Mouse (Mus musculus): Measurements from ENCODE around the gene St8sia1. TPM values are rescaled to one million over a fixed set of nuclear protein-coding genes. Genes with fewer than 3 reads are reported as not detected.

Gene St8sia1
- polyA plus RNA-seq, 1 experiment: not detected

GRCm38 (mm10) chr6:142932582-142932981 lies 31.7 kb downstream of the St8sia1 start:
- TF ChIP-seq POLR2A (IDR thresholded peaks at IDR 0.05; ENCODE audit: insufficient read depth, low read depth, low read length) (no peak), CTCF (IDR thresholded peaks at IDR 0.05; ENCODE audit: insufficient read depth, low read depth, low read length) (no peak)
- Histone ChIP-seq H3K27ac (ENCODE audit: insufficient read depth, low read depth, low read length) (no peak overlapping the region), H3K4me1 (ENCODE audit: control insufficient read depth, insufficient read depth, low read length) (0 out of 2 replicates have a peak, but pooled peaks cover 2% of the 10 kb centered on the region), H3K4me3 (ENCODE audit: insufficient read depth, low read depth, low read length) (no peak overlapping the region)
- 92% methylated on average over 6 of the region's 6 CpGs for WGBS

- TF ChIP-seq POLR2A (IDR thresholded peaks at IDR 0.05; ENCODE audit: insufficient read depth, low read depth, low read length): no peak
- TF ChIP-seq CTCF (IDR thresholded peaks at IDR 0.05; ENCODE audit: insufficient read depth, low read depth, low read length): no peak
- no peak overlapping the region for H3K4me3 ChIP-seq (ENCODE audit: insufficient read depth, low read depth, low read length)
- H3K4me1 ChIP-seq (ENCODE audit: control insufficient read depth, insufficient read depth, low read length): 0 out of 2 replicates have a peak, but pooled peaks cover 2% of the 10 kb centered on the region
- no peak overlapping the region for H3K27ac ChIP-seq (ENCODE audit: insufficient read depth, low read depth, low read length)
- 79% methylated on average over 9 of the region's 9 CpGs for WGBS
These were observed 32.1 kb downstream of the St8sia1 start for GRCm38 (mm10) chr6:142932144-142932543.

GRCm38 (mm10) chr6:142928551-142929309 lies 35.5 kb downstream of the St8sia1 start:
- Histone ChIP-seq H3K27ac (ENCODE audit: insufficient read depth, low read depth, low read length) (no peak overlapping the region), H3K4me3 (ENCODE audit: insufficient read depth, low read depth, low read length) (no peak overlapping the region), H3K4me1 (ENCODE audit: control insufficient read depth, insufficient read depth, low read length) (0 out of 2 replicates have a peak, but pooled peaks cover 2% of the 10 kb centered on the region)
- TF ChIP-seq POLR2A (IDR thresholded peaks at IDR 0.05; ENCODE audit: insufficient read depth, low read depth, low read length) (no peak), CTCF (IDR thresholded peaks at IDR 0.05; ENCODE audit: insufficient read depth, low read depth, low read length) (no peak)
- WGBS: 78% methylated on average over 16 of the region's 16 CpGs

GRCm38 (mm10) chr6:142926901-142927605 lies 37.2 kb downstream of the St8sia1 start:
- H3K27ac ChIP-seq (ENCODE audit: insufficient read depth, low read depth, low read length): no peak overlapping the region
- no peak overlapping the region for H3K4me3 ChIP-seq (ENCODE audit: insufficient read depth, low read depth, low read length)
- H3K4me1 ChIP-seq (ENCODE audit: control insufficient read depth, insufficient read depth, low read length): 0 out of 2 replicates have a peak, but pooled peaks cover 2% of the 10 kb centered on the region
- TF ChIP-seq CTCF (IDR thresholded peaks at IDR 0.05; ENCODE audit: insufficient read depth, low read depth, low read length): no peak
- WGBS: 90% methylated on average over 9 of the region's 9 CpGs

GRCm38 (mm10) chr6:142925921-142926320 lies 38.3 kb downstream of the St8sia1 start:
- Histone ChIP-seq H3K27ac (ENCODE audit: insufficient read depth, low read depth, low read length) (no peak overlapping the region), H3K4me1 (ENCODE audit: control insufficient read depth, insufficient read depth, low read length) (0 out of 2 replicates have a peak, but pooled peaks cover 2% of the 10 kb centered on the region), H3K4me3 (ENCODE audit: insufficient read depth, low read depth, low read length) (no peak overlapping the region)
- no peak for TF ChIP-seq POLR2A (IDR thresholded peaks at IDR 0.05; ENCODE audit: insufficient read depth, low read depth, low read length)
- no peak for TF ChIP-seq CTCF (IDR thresholded peaks at IDR 0.05; ENCODE audit: insufficient read depth, low read depth, low read length)
- WGBS: 67% methylated on average over 5 of the region's 5 CpGs

GRCm38 (mm10) chr6:142925374-142925773 lies 38.9 kb downstream of the St8sia1 start:
- Histone ChIP-seq H3K4me3 (ENCODE audit: insufficient read depth, low read depth, low read length) (no peak overlapping the region), H3K27ac (ENCODE audit: insufficient read depth, low read depth, low read length) (no peak overlapping the region), H3K4me1 (ENCODE audit: control insufficient read depth, insufficient read depth, low read length) (0 out of 2 replicates have a peak, but pooled peaks cover 2% of the 10 kb centered on the region)
- TF ChIP-seq POLR2A (IDR thresholded peaks at IDR 0.05; ENCODE audit: insufficient read depth, low read depth, low read length) (no peak), CTCF (IDR thresholded peaks at IDR 0.05; ENCODE audit: insufficient read depth, low read depth, low read length) (no peak)
- 95% methylated on average over 3 of the region's 3 CpGs for WGBS

- no peak overlapping the region for H3K27ac ChIP-seq (ENCODE audit: insufficient read depth, low read depth, low read length)
- TF ChIP-seq CTCF (IDR thresholded peaks at IDR 0.05; ENCODE audit: insufficient read depth, low read depth, low read length): no peak
- TF ChIP-seq POLR2A (IDR thresholded peaks at IDR 0.05; ENCODE audit: insufficient read depth, low read depth, low read length): no peak
- H3K4me3 ChIP-seq (ENCODE audit: insufficient read depth, low read depth, low read length): no peak overlapping the region
- peaks cover 3% of the 10 kb centered on the region; the same call in 1 of the 2 replicates for H3K4me1 ChIP-seq (ENCODE audit: control insufficient read depth, insufficient read depth, low read length)
- 70% methylated on average over 5 of the region's 5 CpGs for WGBS
These were observed 43.4 kb downstream of the St8sia1 start for GRCm38 (mm10) chr6:142920901-142921300.

GRCm38 (mm10) chr6:142918691-142919090 lies 45.6 kb downstream of the St8sia1 start:
- no peak for TF ChIP-seq POLR2A (IDR thresholded peaks at IDR 0.05; ENCODE audit: insufficient read depth, low read depth, low read length)
- no peak for TF ChIP-seq CTCF (IDR thresholded peaks at IDR 0.05; ENCODE audit: insufficient read depth, low read depth, low read length)
- Histone ChIP-seq H3K4me3 (ENCODE audit: insufficient read depth, low read depth, low read length) (no peak overlapping the region), H3K4me1 (ENCODE audit: control insufficient read depth, insufficient read depth, low read length) (peaks cover 3% of the 10 kb centered on the region), H3K27ac (ENCODE audit: insufficient read depth, low read depth, low read length) (no peak overlapping the region)
- WGBS: 93% methylated on average over 6 of the region's 6 CpGs

- TF ChIP-seq POLR2A (IDR thresholded peaks at IDR 0.05; ENCODE audit: insufficient read depth, low read depth, low read length) (no peak), CTCF (IDR thresholded peaks at IDR 0.05; ENCODE audit: insufficient read depth, low read depth, low read length) (no peak)
- 93% methylated on average over 13 of the region's 13 CpGs for WGBS
- peaks cover 3% of the 10 kb centered on the region for H3K4me1 ChIP-seq (ENCODE audit: control insufficient read depth, insufficient read depth, low read length)
- H3K27ac ChIP-seq (ENCODE audit: insufficient read depth, low read depth, low read length): no peak overlapping the region
- no peak overlapping the region for H3K4me3 ChIP-seq (ENCODE audit: insufficient read depth, low read depth, low read length)
These were observed 46.8 kb downstream of the St8sia1 start for GRCm38 (mm10) chr6:142917471-142917901.

All from olfactory bulb, adult 2 months (tissue).